Mouse (Mus musculus) liver, embryonic 12.5 days (tissue): ENCODE data around the gene Ccer2. TPM values are rescaled to one million over a fixed set of nuclear protein-coding genes. Genes with fewer than 3 reads are reported as not detected.

Source experiments
- polyA plus RNA-seq: library from polyadenylated mRNA; unstranded; fragments of >200 nt; fragmentation: Nextera tagmentation; extraction: Ambion mirVana; gene quantifications from 2 replicates; pipeline ENCODE4 v1.2.1, GENCODE M21; 2016

Ccer2 gene
- polyA plus RNA-seq, 1 experiment from 2014 or later, result not detected

Other genes starting within 250 kb of the Ccer2 start
- not detected in 2 replicates for gene Ifnl2, start 245.7 kb upstream of the Ccer2 start, polyA plus RNA-seq
- not detected in 2 replicates for gene Ifnl3, start 233.3 kb upstream of the Ccer2 start, polyA plus RNA-seq
- not detected in 2 replicates for gene Sycn, start 215.3 kb upstream of the Ccer2 start, polyA plus RNA-seq
- gene Nccrp1, start 208.9 kb upstream of the Ccer2 start, polyA plus RNA-seq, result not detected in 2 replicates
- 10.0 and 12.5 TPM in 2 replicates for gene Samd4b, start 158.0 kb upstream of the Ccer2 start, polyA plus RNA-seq
- gene Pak4, start 158.0 kb upstream of the Ccer2 start, polyA plus RNA-seq, result 24.3 and 24.6 TPM in 2 replicates
- gene Acp7, start 124.8 kb upstream of the Ccer2 start, polyA plus RNA-seq, result not detected in 2 replicates
- 0.28 and 0.48 TPM in 2 replicates for gene Fbxo27, start 63.3 kb upstream of the Ccer2 start, polyA plus RNA-seq
- 1.7 and 1.9 TPM in 2 replicates for gene Fbxo17, start 39.4 kb upstream of the Ccer2 start, polyA plus RNA-seq
- 122 and 123 TPM in 2 replicates for gene Mrps12, start 14.4 kb upstream of the Ccer2 start, polyA plus RNA-seq
- gene Sars2, start 14.2 kb upstream of the Ccer2 start, polyA plus RNA-seq, result 20.4 and 22.3 TPM in 2 replicates
- 28.5 and 29.0 TPM in 2 replicates for gene Sirt2, start 10.6 kb downstream of the Ccer2 start, polyA plus RNA-seq
- gene Nfkbib, start 11.3 kb downstream of the Ccer2 start, polyA plus RNA-seq, result 41.6 and 43.1 TPM in 2 replicates
- 14.5 and 16.1 TPM in 2 replicates for gene Rinl, start 32.8 kb downstream of the Ccer2 start, polyA plus RNA-seq
- 186 and 188 TPM in 2 replicates for gene Hnrnpl, start 52.4 kb downstream of the Ccer2 start, polyA plus RNA-seq
- 72.3 and 73.6 TPM in 2 replicates for gene Ech1, start 69.0 kb downstream of the Ccer2 start, polyA plus RNA-seq
- gene Lgals4, start 77.7 kb downstream of the Ccer2 start, polyA plus RNA-seq, result 2.7 and 3.6 TPM in 2 replicates
- gene Lgals7, start 107.7 kb downstream of the Ccer2 start, polyA plus RNA-seq, result 0.25 TPM in 1 of 2 replicates, not detected in the other
- gene Capn12, start 125.2 kb downstream of the Ccer2 start, polyA plus RNA-seq, result 0.12 and 0.13 TPM in 2 replicates
- gene Actn4, start 206.2 kb downstream of the Ccer2 start, polyA plus RNA-seq, result 165 and 166 TPM in 2 replicates
- 325 and 336 TPM in 2 replicates for gene Eif3k, start 225.7 kb downstream of the Ccer2 start, polyA plus RNA-seq
- 33.3 and 35.0 TPM in 2 replicates for gene Map4k1, start 225.9 kb downstream of the Ccer2 start, polyA plus RNA-seq